Mouse (Mus musculus) megakaryocyte, embryonic 14.5 days (primary cell): ENCODE results near the gene Il17rd. TPM values are rescaled to one million over a fixed set of nuclear protein-coding genes. Genes with fewer than 3 reads are reported as not detected.

Experiments used
- H3K27me3 ChIP-seq: replicated peaks from 2 replicates; pipeline ENCODE3; 2012; ENCODE audit warnings: inconsistent platforms
- H3K36me3 ChIP-seq: replicated peaks from 2 replicates; pipeline ENCODE3; 2012; ENCODE audit warnings: low read length, inconsistent platforms, mixed read lengths
- H3K4me1 ChIP-seq: 2 replicates; pipeline ENCODE4 v1.6.1; 2012; ENCODE audit warnings: inconsistent platforms
- H3K4me3 ChIP-seq: replicated peaks from 2 replicates; pipeline ENCODE3; 2012; ENCODE audit warnings: moderate library complexity, mild to moderate bottlenecking, inconsistent platforms
- H3K9me3 ChIP-seq: 2 replicates; pipeline ENCODE4 v1.6.1; 2012; ENCODE audit warnings: inconsistent platforms
- FLI1 ChIP-seq: IDR thresholded peaks from 2 replicates; pipeline ENCODE4 v1.6.1; 2012; ENCODE audit warnings: low read length, inconsistent platforms, mixed read lengths
- GATA1 ChIP-seq: IDR thresholded peaks from 3 replicates; pipeline ENCODE4 v1.6.1; 2012; ENCODE audit warnings: mixed read lengths, low read length, inconsistent platforms, borderline replicate concordance
- polyA plus RNA-seq: library from polyadenylated mRNA; stranded (reverse); fragments of >175 nt; gene quantifications from 2 replicates; pipeline ENCODE4 v1.2.3, GENCODE M21; 2012; ENCODE audit warnings: low replicate concordance; ENCODE audit not compliant: insufficient read depth

Gene Il17rd
- polyA plus RNA-seq, 1 experiment: not detected

DNA sequence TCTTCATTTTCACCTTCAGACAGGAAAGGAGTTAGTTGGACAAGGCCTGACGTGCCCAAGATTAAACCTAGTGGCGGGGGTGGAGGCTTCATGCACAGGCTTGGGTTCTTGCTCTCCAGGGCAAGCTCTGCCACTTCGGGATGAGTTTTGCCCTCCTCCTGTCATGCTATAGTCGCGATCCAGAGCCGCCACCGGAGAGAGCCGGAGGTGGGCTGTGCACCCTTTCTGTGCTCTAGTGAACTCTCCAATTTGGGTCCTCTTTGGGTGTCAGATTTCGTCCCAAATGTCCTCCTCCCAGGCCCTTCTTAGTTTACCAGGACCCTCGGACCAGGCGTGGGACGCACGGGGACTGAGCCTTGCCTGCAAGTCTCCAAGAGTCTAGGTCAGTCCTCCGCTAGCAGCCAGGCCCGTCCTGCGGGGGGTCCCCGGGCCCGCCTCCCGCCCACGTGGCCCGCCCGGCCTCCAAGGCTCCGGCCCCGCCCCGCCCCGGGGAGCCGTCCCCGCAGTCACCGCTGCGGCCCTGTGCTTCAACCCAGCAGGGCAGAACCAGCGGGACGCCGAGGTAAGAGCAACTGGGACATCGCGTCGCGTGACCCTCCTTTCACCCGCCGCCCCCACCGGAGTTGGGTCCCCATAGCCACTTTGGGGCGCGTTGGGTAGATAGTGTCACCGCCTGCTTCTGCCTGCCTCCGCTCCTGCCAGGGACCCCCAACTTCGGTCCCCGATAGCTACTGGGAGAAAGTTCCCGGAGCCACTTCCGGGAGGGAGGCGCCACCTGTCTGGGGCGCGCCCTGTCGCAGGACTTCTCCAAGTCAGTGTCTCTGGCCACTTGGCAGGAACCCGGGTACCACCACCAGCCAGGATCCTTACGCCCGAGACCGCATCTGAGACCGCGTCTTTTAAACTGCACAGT, 75.9 kb downstream of the Il17rd start, which contains the start of gene Arhgef3:
Arhgef3 (plus strand) TSS at position 538 of the 913 bp plus-strand sequence.
- Histone ChIP-seq H3K9me3 (no peaks in the 10 kb centered on the region), H3K27me3 (peaks cover 75% of the 10 kb centered on the region), H3K36me3 (no peaks in the 10 kb centered on the region), H3K4me1 (peaks cover 13% of the 10 kb centered on the region), H3K4me3 (peak within 1 kb of the TSS; percentile 91)
- no peak for TF ChIP-seq FLI1
- TF ChIP-seq GATA1: no peak

DNA sequence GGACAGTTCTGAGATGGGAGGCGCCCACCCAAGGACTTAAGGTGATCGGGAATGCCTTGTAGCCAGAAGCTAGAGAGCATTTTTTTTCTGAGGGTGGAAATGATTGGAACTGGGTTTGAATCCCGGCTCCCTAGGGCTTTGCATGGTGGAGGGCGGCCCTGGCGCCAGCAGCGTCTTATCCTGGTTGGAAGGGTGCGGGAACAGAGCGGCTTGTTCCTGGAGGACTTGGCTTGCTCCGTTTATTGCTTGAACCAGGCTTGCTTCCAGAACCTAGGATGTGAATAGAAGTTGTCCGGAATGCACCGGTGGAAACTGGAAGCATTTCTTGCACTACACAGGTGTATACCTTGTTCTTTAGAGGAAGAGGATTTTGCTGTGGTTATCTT, 76.5 kb downstream of the Il17rd start:
- TF ChIP-seq FLI1: no peak
- no peak for TF ChIP-seq GATA1
- H3K4me3 ChIP-seq: peak overlapping the region; percentile 91

GRCm38 (mm10) chr14:27115991-27116390, 77.2 kb downstream of the Il17rd start:
- peaks cover 13% of the 10 kb centered on the region for H3K4me1 ChIP-seq
- H3K9me3 ChIP-seq: peaks cover 5% of the 10 kb centered on the region
- TF ChIP-seq GATA1 (no peak), FLI1 (no peak)
- H3K36me3 ChIP-seq: no peaks in the 10 kb centered on the region
- H3K4me3 ChIP-seq: no peak overlapping the region
- peaks cover 69% of the 10 kb centered on the region for H3K27me3 ChIP-seq

More for the DNA sequence above, 76.5 kb downstream of the Il17rd start:
- Histone ChIP-seq H3K27me3 (peaks cover 71% of the 10 kb centered on the region), H3K36me3 (no peaks in the 10 kb centered on the region), H3K4me1 (peaks cover 13% of the 10 kb centered on the region), H3K9me3 (no peaks in the 10 kb centered on the region)

GRCm38 (mm10) chr14:27116577-27117165, 77.9 kb downstream of the Il17rd start:
- Histone ChIP-seq H3K4me3 (no peak overlapping the region), H3K27me3 (peaks cover 68% of the 10 kb centered on the region), H3K4me1 (peaks cover 13% of the 10 kb centered on the region), H3K9me3 (peaks cover 5% of the 10 kb centered on the region), H3K36me3 (no peaks in the 10 kb centered on the region)
- TF ChIP-seq GATA1: no peak
- no peak for TF ChIP-seq FLI1

DNA sequence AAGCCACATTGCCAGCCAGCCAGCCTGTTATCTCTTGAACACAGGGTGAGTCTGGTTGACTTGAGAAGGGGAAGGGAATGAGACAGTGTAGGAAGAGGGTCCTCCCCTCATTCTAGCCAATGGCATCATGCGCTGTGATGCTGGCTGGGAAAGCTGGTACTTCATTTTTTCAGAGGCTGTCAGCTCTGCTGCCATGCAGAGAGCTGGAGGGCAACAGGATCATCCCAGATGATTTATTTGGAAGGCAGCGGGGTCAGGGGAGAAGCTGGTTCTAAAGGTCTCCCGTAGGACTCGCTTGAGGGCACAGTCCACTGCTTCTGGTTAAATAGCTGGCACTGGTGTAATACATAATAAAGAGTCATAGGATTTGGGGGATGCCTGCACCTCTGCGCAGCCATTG, 79.8 kb downstream of the Il17rd start:
- Histone ChIP-seq H3K27me3 (peaks cover 66% of the 10 kb centered on the region), H3K9me3 (peaks cover 5% of the 10 kb centered on the region), H3K4me3 (no peak overlapping the region), H3K36me3 (no peaks in the 10 kb centered on the region), H3K4me1 (peaks cover 15% of the 10 kb centered on the region)
- TF ChIP-seq GATA1 (no peak), FLI1 (no peak)

GRCm38 (mm10) chr14:27122646-27123045, 83.9 kb downstream of the Il17rd start:
- Histone ChIP-seq H3K36me3 (no peaks in the 10 kb centered on the region), H3K4me1 (0 out of 2 replicates have a peak, but pooled peaks cover 4% of the 10 kb centered on the region), H3K4me3 (no peak overlapping the region), H3K27me3 (peaks cover 38% of the 10 kb centered on the region), H3K9me3 (peaks cover 5% of the 10 kb centered on the region)
- TF ChIP-seq GATA1 (no peak), FLI1 (no peak)

DNA sequence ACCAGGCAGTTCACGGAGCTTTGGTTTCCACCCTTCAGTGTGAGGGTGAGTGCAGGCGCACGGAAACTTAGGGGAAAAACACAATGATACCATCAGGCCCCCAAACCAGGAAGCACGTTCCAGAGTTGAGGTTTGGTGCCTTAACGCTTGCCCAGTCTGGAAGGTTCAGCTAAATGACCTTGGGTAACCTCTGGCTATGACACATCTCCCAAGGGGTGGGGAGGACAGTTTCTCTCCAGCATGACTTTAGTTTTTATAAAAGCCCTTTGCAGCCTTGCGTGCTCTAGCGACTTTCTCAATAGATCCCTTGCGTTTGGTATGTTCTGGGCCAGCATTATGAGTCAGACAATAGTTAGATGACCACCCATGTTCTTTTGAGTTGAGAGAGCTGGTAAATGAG, 84.8 kb downstream of the Il17rd start:
- Histone ChIP-seq H3K9me3 (peaks cover 5% of the 10 kb centered on the region), H3K27me3 (peaks cover 32% of the 10 kb centered on the region), H3K4me1 (0 out of 2 replicates have a peak, but pooled peaks cover 4% of the 10 kb centered on the region), H3K4me3 (no peak overlapping the region), H3K36me3 (no peaks in the 10 kb centered on the region)
- no peak for TF ChIP-seq GATA1
- TF ChIP-seq FLI1: no peak

DNA sequence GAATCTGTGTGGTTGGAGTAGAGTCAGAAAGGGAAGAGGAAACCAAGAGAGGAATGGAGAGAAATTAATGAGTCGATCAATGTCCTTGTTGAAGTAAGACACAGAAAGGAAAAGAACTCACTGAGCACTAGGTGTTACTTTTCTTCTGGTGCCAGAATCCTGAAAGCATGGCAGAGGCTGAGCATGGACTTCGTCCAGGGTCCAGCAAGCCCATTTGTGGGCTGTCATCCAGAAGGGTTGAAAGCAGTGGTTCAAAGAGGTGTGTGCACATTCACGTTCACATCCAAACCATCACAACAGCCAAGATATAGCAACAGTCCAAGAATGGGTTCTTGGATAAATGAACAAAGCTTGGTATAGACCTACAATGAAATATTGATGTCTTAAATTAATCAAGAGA, 91.3 kb downstream of the Il17rd start:
- H3K27me3 ChIP-seq: peaks cover 31% of the 10 kb centered on the region

DNA sequence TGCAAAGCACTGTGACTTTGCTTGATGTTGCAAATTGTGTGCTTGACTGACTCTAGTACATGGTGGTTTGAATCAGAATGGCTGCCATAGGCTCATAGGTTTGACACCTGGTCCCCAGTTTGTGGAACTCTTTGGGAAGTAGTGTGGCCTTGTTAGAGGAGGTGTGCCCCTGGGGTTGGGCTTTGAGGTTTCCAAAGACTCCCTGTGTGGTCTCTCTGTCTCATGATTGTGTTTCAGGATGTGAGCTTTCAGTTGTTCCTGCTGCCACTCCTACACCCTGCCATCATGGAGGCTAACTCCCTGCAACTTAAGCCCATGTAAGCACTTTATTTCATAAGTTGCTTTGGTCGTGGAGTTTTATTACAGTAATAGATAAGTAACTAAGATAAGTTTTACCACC, 91.9 kb downstream of the Il17rd start:
- Histone ChIP-seq H3K4me3 (no peak overlapping the region), H3K4me1 (no peaks in the 10 kb centered on the region), H3K36me3 (no peaks in the 10 kb centered on the region), H3K27me3 (peaks cover 28% of the 10 kb centered on the region), H3K9me3 (peaks cover 6% of the 10 kb centered on the region)
- TF ChIP-seq GATA1 (no peak), FLI1 (no peak)

More for the DNA sequence above, 91.3 kb downstream of the Il17rd start:
- H3K36me3 ChIP-seq: no peaks in the 10 kb centered on the region
- H3K4me3 ChIP-seq: no peak overlapping the region
- H3K4me1 ChIP-seq: no peaks in the 10 kb centered on the region
- TF ChIP-seq GATA1 (no peak), FLI1 (no peak)
- H3K9me3 ChIP-seq: peaks cover 2% of the 10 kb centered on the region

DNA sequence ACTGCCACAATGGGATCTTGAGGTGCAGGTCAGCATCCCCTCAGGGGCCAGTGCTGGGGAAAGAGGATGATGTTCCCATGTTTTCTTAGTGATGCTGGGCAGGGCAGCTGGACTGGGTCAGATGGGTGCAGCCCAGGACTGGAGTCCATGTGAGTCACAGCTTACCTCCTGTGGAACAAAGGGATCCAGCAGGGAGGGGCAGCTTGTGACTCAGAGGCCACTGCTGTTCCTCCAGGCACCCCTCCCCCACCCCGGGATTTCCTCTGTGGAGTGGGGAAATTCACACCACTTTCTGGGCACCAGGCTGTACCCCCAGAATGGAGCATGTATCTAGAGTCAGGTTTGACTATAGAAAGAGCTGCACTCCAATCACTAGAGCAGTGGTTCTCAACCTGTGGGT, 92.8 kb downstream of the Il17rd start:
- Histone ChIP-seq H3K36me3 (no peaks in the 10 kb centered on the region), H3K4me1 (no peaks in the 10 kb centered on the region), H3K4me3 (no peak overlapping the region), H3K27me3 (peaks cover 29% of the 10 kb centered on the region), H3K9me3 (peaks cover 6% of the 10 kb centered on the region)
- TF ChIP-seq FLI1 (no peak), GATA1 (no peak)
